Mouse (Mus musculus): Measurements from ENCODE around the gene Fbf1. TPM values are rescaled to one million over a fixed set of nuclear protein-coding genes. Genes with fewer than 3 reads are reported as not detected.

Gene Fbf1
- polyA plus RNA-seq, 1 experiment, result 48.2 TPM

DNA sequence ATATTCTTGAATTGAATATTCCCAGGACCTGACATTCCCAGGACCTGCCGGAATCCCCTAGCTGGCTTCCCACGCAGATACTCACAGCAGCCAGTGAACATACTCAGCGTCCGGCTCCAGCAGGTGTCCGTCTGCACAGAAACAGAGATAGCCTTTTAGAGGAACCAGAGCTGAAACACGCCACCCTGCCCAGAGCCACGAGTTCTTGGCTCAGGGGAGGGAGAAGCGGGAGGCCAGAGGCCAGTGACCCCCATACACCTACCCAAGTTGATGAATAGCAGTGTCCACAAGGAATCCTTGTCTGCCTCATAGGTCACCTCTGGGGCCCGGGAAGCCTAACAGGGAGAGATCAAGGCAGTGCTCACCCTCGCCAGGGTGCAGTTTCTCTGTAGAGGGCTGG, 33.8 kb downstream of the Fbf1 start:
- peaks cover 15% of the 10 kb centered on the region for H3K4me1 ChIP-seq (ENCODE audit: control insufficient read depth, insufficient read depth, low read length)
- no peak overlapping the region for H3K27ac ChIP-seq (ENCODE audit: control insufficient read depth, insufficient read depth, low read depth, low read length)
- TF ChIP-seq POLR2A (IDR thresholded peaks at IDR 0.05; ENCODE audit: control insufficient read depth, low read depth, low read length) (no peak), CTCF (IDR thresholded peaks at IDR 0.05; ENCODE audit: control insufficient read depth, insufficient read depth, insufficient replicate concordance, low read depth, low read length) (no peak)
- no peaks in the 10 kb centered on the region for H3K27me3 ChIP-seq (ENCODE audit: control insufficient read depth, insufficient read depth, low read length)
- H3K36me3 ChIP-seq (ENCODE audit: control insufficient read depth, insufficient read depth, low read length), result peaks cover 1% of the 10 kb centered on the region
- H3K4me3 ChIP-seq (ENCODE audit: control insufficient read depth, low read depth, low read length), result no peak overlapping the region

DNA sequence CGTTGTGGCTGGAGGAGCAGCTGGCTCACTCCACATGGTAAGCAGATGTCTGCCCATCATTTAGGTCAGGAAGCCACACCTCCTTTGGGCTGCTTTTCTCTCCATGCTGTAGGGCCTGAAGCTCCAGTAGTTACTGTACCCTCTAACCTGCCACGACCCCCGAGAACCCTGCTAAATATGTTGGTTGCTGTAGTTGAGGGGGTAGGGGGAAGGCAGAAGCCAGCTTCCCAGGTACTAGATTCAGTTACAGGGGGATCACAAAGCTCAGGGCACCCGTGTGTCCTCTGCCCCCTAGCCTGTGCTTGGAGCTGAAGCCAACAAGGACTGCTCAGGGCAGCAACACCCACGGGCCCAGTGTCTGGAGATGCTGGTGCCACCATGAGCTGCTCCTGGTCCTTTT, 34.5 kb downstream of the Fbf1 start:
- H3K4me1 ChIP-seq (ENCODE audit: control insufficient read depth, insufficient read depth, low read length), result peaks cover 15% of the 10 kb centered on the region
- H3K27ac ChIP-seq (ENCODE audit: control insufficient read depth, insufficient read depth, low read depth, low read length), result no peak overlapping the region

DNA sequence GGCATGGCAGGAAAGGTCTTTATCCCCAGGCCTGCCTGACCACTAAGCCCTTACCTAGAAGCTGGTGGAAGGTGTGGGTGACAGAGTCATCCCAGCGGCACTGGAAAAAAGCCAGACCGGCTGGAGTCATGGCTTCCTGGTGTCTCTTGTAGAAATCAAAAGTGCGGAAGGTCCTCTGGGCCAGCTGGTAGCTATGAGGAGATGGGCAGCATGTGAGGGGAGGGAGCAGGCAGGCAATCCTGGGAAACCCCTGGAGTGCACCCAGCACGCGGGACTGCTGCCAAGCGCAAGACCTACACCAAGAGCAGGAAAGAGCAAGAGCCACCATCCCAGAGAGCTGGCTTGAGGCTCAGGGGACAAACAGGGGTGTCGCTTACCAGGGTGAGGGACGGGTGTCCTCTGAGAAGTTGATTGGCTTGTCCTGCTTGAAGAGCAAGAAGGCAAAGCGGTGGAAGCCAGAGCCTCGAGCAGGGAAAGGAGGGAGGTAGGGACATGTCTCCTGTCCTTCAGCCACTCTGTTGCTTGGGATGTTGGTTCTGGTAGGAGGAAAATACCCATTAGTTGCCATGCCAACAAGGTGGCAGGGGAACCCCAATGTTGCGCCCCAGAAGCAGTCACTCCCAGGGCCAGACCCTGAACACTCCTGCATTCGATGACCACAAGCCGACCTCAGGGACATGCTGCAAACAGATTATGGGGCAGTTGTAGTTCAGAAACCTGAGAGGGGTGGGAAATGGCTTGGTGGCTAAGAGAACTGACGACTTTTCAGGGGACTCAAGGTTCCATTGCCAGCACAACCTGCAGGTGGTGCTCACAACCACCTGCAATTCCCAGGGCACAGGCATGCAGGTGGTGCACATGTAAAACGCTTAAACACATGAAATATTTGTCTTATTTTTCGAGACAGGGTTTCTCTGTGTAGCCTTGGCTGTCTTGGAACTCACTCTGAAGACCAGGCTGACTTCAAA, 35.3 kb downstream of the Fbf1 start:
- peaks cover 1% of the 10 kb centered on the region for H3K36me3 ChIP-seq (ENCODE audit: control insufficient read depth, insufficient read depth, low read length)
- no peak overlapping the region for H3K27ac ChIP-seq (ENCODE audit: control insufficient read depth, insufficient read depth, low read depth, low read length)
- TF ChIP-seq POLR2A (IDR thresholded peaks at IDR 0.05; ENCODE audit: control insufficient read depth, low read depth, low read length) (no peak), CTCF (IDR thresholded peaks at IDR 0.05; ENCODE audit: control insufficient read depth, insufficient read depth, insufficient replicate concordance, low read depth, low read length) (no peak)
- H3K4me3 ChIP-seq (ENCODE audit: control insufficient read depth, low read depth, low read length), result no peak overlapping the region
- no peaks in the 10 kb centered on the region for H3K27me3 ChIP-seq (ENCODE audit: control insufficient read depth, insufficient read depth, low read length)
- peaks cover 11% of the 10 kb centered on the region for H3K4me1 ChIP-seq (ENCODE audit: control insufficient read depth, insufficient read depth, low read length)

More for the DNA sequence above, 34.5 kb downstream of the Fbf1 start:
- Histone ChIP-seq H3K4me3 (ENCODE audit: control insufficient read depth, low read depth, low read length) (no peak overlapping the region), H3K27me3 (ENCODE audit: control insufficient read depth, insufficient read depth, low read length) (no peaks in the 10 kb centered on the region), H3K36me3 (ENCODE audit: control insufficient read depth, insufficient read depth, low read length) (peaks cover 1% of the 10 kb centered on the region)
- TF ChIP-seq POLR2A (IDR thresholded peaks at IDR 0.05; ENCODE audit: control insufficient read depth, low read depth, low read length) (no peak), CTCF (IDR thresholded peaks at IDR 0.05; ENCODE audit: control insufficient read depth, insufficient read depth, insufficient replicate concordance, low read depth, low read length) (no peak)

DNA sequence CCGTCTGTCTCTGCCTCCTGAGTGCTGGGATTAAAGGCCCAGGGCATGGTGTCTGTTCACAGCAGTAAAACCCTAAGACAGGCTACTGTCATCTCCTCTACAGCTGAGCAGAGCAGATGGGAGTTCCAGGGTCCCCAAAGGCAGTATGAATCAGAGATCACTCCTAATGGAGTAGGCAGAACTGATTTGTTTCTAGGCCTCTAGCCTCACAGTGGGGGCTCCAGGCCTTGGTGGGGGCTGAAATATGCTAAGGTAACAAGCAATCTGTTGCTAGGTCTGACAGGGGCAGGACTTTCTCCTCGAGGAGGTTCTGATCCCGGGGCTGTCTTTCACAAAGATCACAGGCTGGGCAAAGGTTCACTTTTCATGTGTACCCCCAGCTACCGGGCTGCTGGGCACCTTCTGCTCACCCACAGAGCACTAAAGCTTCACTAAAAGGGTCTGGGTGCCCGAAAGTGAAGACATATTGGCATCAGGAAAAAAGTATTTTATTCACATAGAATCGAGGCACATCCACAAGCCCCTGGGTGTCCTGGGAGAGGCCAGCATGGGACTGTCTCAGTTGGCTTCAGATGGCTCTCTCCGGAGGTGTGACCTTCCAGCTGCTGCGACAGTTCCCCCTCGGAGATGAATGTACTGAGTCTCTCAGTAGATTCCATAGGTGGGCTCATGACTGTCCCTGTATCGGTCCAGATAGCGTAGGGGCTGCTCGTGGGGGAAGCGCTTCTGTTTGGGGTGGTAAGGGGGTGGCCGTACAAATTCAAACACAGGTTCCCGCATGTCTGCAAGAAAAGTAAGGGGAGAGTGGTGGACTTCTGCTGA, 36.4 kb downstream of the Fbf1 start:
- TF ChIP-seq CTCF (IDR thresholded peaks at IDR 0.05; ENCODE audit: control insufficient read depth, insufficient read depth, insufficient replicate concordance, low read depth, low read length), result no peak
- TF ChIP-seq POLR2A (IDR thresholded peaks at IDR 0.05; ENCODE audit: control insufficient read depth, low read depth, low read length), result no peak
- H3K27ac ChIP-seq (ENCODE audit: control insufficient read depth, insufficient read depth, low read depth, low read length), result no peak overlapping the region; the same call in 1 of the 2 replicates
- H3K4me3 ChIP-seq (ENCODE audit: control insufficient read depth, low read depth, low read length), result no peak overlapping the region
- peaks cover 15% of the 10 kb centered on the region for H3K4me1 ChIP-seq (ENCODE audit: control insufficient read depth, insufficient read depth, low read length)
- peaks cover 1% of the 10 kb centered on the region for H3K36me3 ChIP-seq (ENCODE audit: control insufficient read depth, insufficient read depth, low read length)
- no peaks in the 10 kb centered on the region for H3K27me3 ChIP-seq (ENCODE audit: control insufficient read depth, insufficient read depth, low read length)

DNA sequence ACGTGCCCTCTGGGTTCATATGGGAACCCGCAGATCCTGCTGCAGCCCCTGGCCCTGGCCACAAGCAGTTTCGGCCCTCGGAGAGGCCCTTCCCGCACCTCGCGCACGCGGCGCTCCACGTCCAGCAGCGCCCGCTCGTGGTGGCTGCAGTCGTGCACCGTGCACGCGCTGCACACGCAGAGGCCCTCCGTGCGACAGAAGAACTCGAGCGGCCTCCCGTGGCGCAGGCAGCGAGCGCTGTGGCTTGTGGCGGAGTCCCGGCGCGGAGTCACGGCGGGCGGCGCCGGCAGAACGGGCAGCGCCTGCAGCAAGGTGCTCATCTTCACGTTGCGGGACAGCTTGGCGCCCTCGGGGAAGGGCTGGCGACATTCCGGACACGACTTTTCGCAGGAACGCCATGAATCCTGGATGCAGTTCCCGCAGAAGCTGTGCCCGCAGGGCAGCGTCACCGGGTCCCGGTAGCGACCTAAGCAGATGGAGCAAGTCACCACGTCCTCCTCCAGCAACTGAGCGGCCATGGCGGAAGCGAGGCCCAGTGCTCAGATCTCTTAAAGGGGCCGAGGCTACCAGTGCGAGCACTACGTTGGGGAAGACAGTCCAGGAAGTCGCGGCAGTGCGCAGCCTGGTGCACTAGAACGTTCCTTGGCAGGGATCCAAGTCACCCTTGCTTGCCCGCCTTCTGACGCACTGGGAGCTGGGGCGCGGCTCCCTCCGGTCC, 37.3 kb downstream of the Fbf1 start, which contains the start of gene Trim65:
TSS of gene Trim65 (minus strand) at position 641 of the 718 bp plus-strand sequence.
- H3K4me1 ChIP-seq (ENCODE audit: control insufficient read depth, insufficient read depth, low read length), result peaks cover 15% of the 10 kb centered on the region
- H3K27ac ChIP-seq (ENCODE audit: control insufficient read depth, insufficient read depth, low read depth, low read length), result peak within 1 kb of the TSS; percentile 62
- peak; percentile 68; the same call in 1 of the 2 replicates for TF ChIP-seq CTCF (IDR thresholded peaks at IDR 0.05; ENCODE audit: control insufficient read depth, insufficient read depth, insufficient replicate concordance, low read depth, low read length)
- TF ChIP-seq POLR2A (IDR thresholded peaks at IDR 0.05; ENCODE audit: control insufficient read depth, low read depth, low read length), result no peak; the same call in 1 of the 2 replicates
- H3K4me3 ChIP-seq (ENCODE audit: control insufficient read depth, low read depth, low read length), result peak within 1 kb of the TSS; percentile 86
- H3K27me3 ChIP-seq (ENCODE audit: control insufficient read depth, insufficient read depth, low read length), result no peaks in the 10 kb centered on the region
- no peaks in the 10 kb centered on the region; the same call in 1 of the 2 replicates for H3K36me3 ChIP-seq (ENCODE audit: control insufficient read depth, insufficient read depth, low read length)

DNA sequence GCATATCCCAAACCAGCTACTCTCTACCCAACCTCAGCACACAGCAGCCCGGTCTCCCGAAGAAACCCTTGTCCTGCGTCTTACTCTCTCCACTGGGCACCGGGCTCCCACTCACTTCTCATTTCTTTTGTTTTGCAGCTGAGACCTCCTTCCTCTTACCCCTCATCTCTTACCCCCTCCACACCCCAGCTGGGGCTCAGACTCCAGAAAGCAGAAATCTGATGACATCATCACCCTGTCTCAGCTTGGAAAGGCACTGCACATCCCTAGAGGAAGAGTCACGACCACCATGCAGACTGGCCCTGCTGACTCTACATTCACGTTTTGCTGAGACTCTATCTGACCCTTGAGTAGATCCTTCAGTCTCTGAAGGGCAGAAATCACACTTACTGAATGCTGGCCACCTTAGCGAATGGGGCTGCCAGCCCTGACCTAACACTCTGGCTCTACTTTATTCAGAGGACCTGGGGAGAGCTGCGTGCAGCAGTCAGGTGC, 37.9 kb downstream of the Fbf1 start:
- H3K27ac ChIP-seq (ENCODE audit: control insufficient read depth, insufficient read depth, low read depth, low read length), result peak overlapping the region; percentile 12
- H3K36me3 ChIP-seq (ENCODE audit: control insufficient read depth, insufficient read depth, low read length), result no peaks in the 10 kb centered on the region; the same call in 1 of the 2 replicates
- H3K4me1 ChIP-seq (ENCODE audit: control insufficient read depth, insufficient read depth, low read length), result peaks cover 15% of the 10 kb centered on the region

More for the DNA sequence above, 37.9 kb downstream of the Fbf1 start:
- no peak for TF ChIP-seq CTCF (IDR thresholded peaks at IDR 0.05; ENCODE audit: control insufficient read depth, insufficient read depth, insufficient replicate concordance, low read depth, low read length)
- no peak for TF ChIP-seq POLR2A (IDR thresholded peaks at IDR 0.05; ENCODE audit: control insufficient read depth, low read depth, low read length)
- Histone ChIP-seq H3K27me3 (ENCODE audit: control insufficient read depth, insufficient read depth, low read length) (no peaks in the 10 kb centered on the region), H3K4me3 (ENCODE audit: control insufficient read depth, low read depth, low read length) (peak overlapping the region; percentile 86)
